Mouse (Mus musculus) cortical plate, adult 2 months (tissue): ENCODE measurements at regions not wholly inside any gene's neighbourhood (a gene's known extent, or its start where the extent isn't known, plus 50 kb on each side); places are given as distances from the start of the nearest gene placed in this dataset.

Experiments used
- H3K27ac ChIP-seq: fragments of 200-500 bp; 2 replicates; pipeline ENCODE4 v1.5.1; 2012; ENCODE audit warnings: low read length, control low read depth, inconsistent platforms; ENCODE audit not compliant: insufficient read depth
- H3K4me1 ChIP-seq: fragments of 200-500 bp; 2 replicates; pipeline ENCODE4 v1.6.1; 2011; ENCODE audit warnings: low read length; ENCODE audit not compliant: control insufficient read depth, insufficient read depth
- H3K4me3 ChIP-seq: fragments of 200-500 bp; 2 replicates; pipeline ENCODE4 v1.5.1; 2011; ENCODE audit warnings: mild to moderate bottlenecking, low read length, control low read depth; ENCODE audit not compliant: insufficient read depth
- CTCF ChIP-seq: fragments of 200-500 bp; IDR thresholded peaks from 2 replicates; pipeline ENCODE4 v1.5.1; 2011; ENCODE audit warnings: mild to moderate bottlenecking, control low read depth, low read length; ENCODE audit not compliant: insufficient read depth; ENCODE audit errors: extremely low read depth
- POLR2A ChIP-seq: fragments of 200-500 bp; IDR thresholded peaks from 2 replicates; pipeline ENCODE4 v1.6.1; 2011; ENCODE audit warnings: mild to moderate bottlenecking, low read length, control low read depth; ENCODE audit not compliant: insufficient read depth; ENCODE audit errors: extremely low read depth

DNA sequence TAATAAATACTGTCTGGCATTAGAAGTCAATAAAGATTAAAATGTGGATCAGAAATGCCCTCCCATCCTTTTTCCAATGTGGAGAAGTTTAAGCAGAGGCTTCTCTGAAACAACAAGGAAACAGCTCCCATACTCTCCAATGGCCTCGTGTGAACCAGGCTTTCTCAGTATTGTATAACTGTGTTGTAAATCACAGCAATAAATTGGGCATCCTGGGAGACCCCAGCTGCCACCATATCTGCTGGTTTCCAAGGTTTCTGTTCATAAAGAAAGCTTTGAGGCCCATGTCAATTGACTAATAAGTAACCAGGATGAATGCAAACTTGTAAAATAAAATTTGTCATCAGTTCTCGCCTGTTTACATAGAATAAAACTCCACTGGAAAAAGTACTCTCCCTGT lies 192.7 kb upstream of the Gdnf start:
- no peak for TF ChIP-seq CTCF
- no peak for TF ChIP-seq POLR2A
- H3K4me1 ChIP-seq: no peaks in the 10 kb centered on the region
- H3K27ac ChIP-seq: no peak overlapping the region
- no peak overlapping the region for H3K4me3 ChIP-seq

DNA sequence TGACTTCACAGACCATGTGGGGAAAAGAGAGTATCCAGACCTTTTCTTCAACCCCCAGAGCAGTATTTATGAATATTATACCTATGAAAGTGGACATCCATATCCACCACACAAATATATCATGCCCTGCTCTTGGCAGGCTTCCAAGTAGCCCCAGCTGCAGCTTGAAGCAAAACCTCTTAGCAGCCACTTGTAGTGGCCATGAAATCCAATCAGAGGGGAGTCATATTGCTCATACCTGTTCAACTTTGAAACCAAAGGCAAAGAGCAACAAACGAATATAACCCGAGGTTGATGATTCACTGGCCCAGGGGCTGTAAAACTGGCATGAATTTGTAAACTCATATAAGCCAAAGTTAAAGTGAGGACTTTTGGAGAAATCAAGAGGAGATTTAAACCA lies 187.6 kb upstream of the Gdnf start:
- Histone ChIP-seq H3K4me1 (no peaks in the 10 kb centered on the region), H3K4me3 (no peak overlapping the region), H3K27ac (no peak overlapping the region)
- TF ChIP-seq POLR2A (no peak), CTCF (no peak)

DNA sequence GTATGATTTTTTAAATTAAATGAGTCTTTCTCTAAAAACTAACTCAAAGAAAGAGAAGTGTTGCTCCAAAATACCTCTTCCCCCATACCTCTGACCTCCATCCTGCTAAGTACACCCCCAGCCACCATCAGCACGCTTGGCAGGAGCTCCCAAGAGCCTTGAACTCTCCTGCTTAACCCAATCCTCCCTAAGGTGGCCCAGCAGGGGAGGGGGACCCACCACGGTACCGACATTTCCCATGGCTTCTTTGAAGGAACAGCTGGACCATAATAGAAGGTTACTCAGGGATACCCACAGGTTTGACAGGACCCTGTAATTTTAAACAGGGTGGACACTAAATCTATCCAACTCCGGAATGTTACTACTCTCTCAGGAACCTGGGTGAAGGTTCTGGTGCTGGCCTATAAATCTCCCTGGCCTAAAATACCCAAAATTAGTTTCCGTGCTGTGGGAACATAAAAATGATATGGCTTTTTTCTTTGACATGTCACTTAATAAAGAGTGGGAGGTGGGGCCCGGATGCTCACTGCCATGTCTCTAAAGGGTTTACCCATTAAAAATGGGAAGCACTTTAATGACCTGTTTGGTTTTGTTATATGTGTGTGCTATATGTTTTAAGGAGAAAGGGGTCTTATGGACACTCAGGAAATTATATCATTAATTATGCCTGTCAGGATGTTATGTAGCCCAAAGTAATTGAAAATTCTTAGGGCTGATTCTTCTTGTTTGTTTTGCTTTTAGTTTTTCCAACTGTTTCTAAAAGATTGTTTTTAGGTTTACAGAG lies 185.8 kb upstream of the Gdnf start:
- H3K4me1 ChIP-seq: no peaks in the 10 kb centered on the region
- no peak overlapping the region for H3K4me3 ChIP-seq
- TF ChIP-seq CTCF: no peak
- TF ChIP-seq POLR2A: no peak
- H3K27ac ChIP-seq: no peak overlapping the region

DNA sequence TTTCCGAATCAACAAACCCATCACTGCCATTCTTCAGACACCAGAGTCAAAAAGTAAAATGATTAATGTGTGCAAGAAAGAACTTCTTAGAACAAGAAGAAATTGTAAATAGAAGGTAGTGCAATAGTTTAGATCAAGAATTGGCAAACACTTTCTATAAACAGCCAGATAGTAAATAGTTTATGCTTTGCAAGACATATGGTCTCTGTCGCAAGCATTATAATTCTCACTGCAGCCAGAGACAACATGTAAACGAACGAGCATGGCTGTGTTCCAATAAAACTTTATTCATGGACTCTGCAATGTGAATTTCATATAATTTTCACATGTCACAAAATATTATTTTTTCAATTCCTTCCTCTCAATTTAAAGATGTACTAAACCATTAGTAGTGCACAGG lies 180.8 kb upstream of the Gdnf start:
- Histone ChIP-seq H3K27ac (no peak overlapping the region), H3K4me1 (no peaks in the 10 kb centered on the region), H3K4me3 (no peak overlapping the region)
- TF ChIP-seq CTCF: no peak
- no peak for TF ChIP-seq POLR2A

DNA sequence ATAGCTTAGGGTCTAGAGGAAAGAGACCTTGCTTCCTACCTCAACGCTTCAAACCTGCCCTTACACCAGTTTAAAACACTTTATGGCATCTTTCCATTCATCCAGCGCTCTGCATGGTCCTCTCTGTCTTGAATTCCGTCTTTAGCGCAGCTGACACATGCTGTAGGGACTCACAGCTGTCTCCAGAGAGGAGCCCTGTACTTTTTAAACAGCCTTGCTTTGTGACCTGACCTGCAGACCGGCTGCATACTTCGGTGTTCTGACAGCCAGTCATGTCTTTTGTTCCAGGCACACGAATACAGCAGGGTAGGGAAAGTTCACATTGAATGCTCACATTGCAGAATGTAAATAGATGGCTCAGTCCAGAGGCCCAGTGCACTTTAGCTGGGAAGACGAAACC lies 175.4 kb upstream of the Gdnf start:
- H3K4me3 ChIP-seq: no peak overlapping the region
- TF ChIP-seq CTCF: no peak
- no peak overlapping the region for H3K27ac ChIP-seq
- no peaks in the 10 kb centered on the region for H3K4me1 ChIP-seq

DNA sequence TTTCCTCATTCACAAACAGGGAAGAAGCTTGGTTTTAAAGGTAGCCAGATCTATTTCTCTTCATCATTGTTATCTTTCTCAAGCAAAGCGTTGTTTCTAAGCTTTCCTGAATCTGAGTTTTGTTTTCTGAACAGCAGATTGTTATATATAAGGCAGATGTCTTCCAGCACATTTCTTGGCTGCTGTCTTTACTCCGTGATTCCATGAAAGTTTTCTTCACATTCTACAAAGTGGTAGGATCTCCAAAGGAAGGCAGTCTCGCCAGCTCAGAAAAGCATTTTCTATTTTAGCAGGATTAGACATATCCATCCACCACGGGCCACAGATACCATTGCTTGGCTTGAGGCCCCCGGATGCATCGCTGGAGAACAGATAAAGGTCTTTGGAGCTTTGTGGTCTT lies 171.2 kb upstream of the Gdnf start:
- TF ChIP-seq POLR2A (no peak), CTCF (no peak)
- H3K4me1 ChIP-seq: no peaks in the 10 kb centered on the region

DNA sequence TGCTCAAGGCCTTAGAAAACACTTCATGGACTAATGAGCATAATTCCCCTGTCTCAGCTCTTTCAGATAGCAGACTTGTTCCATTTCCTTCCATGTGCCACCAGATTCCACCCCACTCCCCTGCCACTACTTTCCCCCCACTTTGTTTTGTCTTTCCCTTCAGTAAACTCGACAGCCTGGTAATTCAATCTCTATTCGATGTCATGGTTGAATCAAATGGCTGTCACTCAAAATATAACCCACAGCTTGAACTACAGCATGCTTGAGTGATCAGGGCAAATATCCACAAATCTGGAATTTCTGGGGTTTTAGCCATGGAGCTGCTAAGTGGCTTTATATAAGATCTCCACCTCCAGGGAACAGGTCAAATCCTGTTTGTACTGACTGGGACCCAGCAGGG lies 168.6 kb upstream of the Gdnf start:
- Histone ChIP-seq H3K4me3 (no peak overlapping the region), H3K27ac (no peak overlapping the region), H3K4me1 (no peaks in the 10 kb centered on the region)
- TF ChIP-seq CTCF (no peak), POLR2A (no peak)

More for the DNA sequence above, 171.2 kb upstream of the Gdnf start:
- no peak overlapping the region for H3K4me3 ChIP-seq
- no peak overlapping the region for H3K27ac ChIP-seq

DNA sequence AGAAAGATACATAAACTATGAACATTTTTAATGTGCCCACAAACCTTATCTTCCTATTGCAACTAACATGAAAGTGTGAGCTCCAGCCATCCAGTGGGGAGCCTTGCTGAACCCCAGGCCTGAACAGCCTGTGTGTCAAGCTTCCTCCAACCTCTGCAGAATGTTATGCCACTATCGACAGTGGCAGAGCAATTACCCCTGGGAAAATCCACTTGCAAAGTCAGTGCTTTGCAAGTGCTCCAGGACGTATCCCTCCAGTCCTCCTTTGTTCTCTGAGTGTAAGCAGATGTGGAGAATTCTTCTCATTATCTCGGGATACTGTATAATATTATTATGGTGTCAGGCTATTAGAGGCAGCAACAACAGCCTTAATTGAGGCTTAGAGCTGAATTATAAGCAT lies 159.9 kb upstream of the Gdnf start:
- TF ChIP-seq CTCF: no peak
- no peak for TF ChIP-seq POLR2A
- H3K4me3 ChIP-seq: no peak overlapping the region
- H3K27ac ChIP-seq: no peak overlapping the region
- no peaks in the 10 kb centered on the region for H3K4me1 ChIP-seq

DNA sequence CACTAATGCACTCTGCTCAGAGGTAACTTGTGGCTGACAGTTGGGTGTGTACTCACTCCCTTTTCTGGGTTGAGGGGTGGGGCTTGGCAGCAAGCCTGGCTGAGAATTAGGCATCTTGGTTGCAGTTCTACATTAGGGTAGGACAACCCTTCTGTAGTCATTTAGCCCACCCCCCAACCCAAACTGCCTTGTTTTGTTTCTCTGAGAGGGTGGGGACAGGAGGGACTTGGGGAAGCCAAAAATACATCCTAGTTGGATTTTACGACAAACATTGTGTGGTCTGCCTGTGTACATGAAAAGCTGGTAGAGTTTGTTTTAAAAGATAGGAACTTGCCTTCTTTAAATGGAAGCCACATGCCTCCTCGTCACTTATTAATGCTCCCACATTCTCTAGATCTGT lies 146.8 kb upstream of the Gdnf start:
- no peak overlapping the region for H3K27ac ChIP-seq
- no peak overlapping the region for H3K4me3 ChIP-seq
- TF ChIP-seq CTCF (no peak), POLR2A (no peak)
- H3K4me1 ChIP-seq: no peaks in the 10 kb centered on the region

DNA sequence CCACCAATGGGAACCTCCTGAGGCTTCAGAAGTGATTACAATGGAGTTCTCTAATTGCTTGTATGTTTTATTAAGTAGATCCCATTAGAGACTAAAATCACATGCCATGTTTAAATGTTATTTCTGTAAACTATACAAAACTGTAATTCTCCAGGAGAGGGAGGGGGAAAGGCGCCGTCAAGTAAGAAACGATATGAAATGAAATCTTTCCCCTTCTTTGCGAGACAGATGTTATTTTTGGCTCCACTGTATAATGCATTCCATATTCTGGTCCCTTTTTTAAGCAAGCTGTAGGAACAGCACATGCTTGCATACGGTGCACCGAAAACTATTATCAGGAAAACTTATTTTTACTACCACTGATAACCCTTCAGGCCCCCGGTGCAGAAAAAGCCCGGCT lies 141.0 kb upstream of the Gdnf start:
- TF ChIP-seq CTCF (no peak), POLR2A (no peak)

More for the DNA sequence above, 141.0 kb upstream of the Gdnf start:
- Histone ChIP-seq H3K4me1 (no peaks in the 10 kb centered on the region), H3K4me3 (no peak overlapping the region), H3K27ac (no peak overlapping the region)
